Mouse (Mus musculus): ENCODE results near the gene Hist1h2bn. TPM values are rescaled to one million over a fixed set of nuclear protein-coding genes. Genes with fewer than 3 reads are reported as not detected.
"Not testable (repeated sequence)": the region's sequence is repeated elsewhere in the genome, so short reads cannot be mapped to it uniquely, and the experiment has no call there.

The Hist1h2bn gene
- polyA plus RNA-seq, 1 experiment from 2014 or later, result 2.0 TPM

DNA sequence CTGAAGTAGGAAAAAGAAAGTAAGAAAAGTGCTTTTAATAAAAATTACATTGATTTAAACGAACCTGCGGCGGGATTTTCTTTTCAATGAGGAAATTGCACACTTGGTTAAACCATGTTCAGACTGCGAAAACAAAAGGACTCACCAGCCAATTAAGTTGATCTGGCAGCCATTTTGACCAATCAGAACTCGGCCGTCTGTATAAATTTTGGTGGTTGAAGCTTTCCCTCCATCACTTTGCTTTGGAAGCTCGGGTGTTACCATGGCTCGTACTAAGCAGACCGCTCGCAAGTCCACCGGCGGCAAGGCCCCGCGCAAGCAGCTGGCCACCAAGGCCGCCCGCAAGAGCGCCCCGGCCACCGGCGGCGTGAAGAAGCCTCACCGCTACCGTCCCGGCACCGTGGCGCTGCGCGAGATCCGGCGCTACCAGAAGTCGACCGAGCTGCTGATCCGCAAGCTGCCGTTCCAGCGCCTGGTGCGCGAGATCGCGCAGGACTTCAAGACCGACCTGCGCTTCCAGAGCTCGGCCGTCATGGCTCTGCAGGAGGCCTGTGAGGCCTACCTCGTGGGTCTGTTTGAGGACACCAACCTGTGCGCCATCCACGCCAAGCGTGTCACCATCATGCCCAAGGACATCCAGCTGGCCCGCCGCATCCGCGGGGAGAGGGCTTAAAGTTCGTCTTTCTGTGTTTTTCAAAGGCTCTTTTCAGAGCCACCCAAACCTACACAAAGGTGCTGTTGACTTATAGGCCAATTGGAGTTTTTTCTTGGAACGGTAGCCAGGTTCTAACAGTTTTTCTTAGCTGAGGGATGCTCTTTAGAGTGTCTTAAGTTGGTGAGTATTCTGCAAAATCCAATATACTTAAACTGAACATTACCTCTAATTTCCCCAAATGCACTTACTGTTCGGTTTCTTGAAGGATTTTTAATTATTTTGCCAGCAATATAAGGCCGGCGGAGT is 36.2 kb upstream of the Hist1h2bn start, which contains the start of gene Hist1h3h:
Gene Hist1h3h, plus strand, starts transcription at position 263 of the 961 bp plus-strand sequence.
- H3K36me3 ChIP-seq; H3K9me3 ChIP-seq (replicated peaks); H3K27me3 ChIP-seq: not testable (repeated sequence)
- H3K27ac ChIP-seq, result peak within 1 kb of the TSS; percentile 91
- H3K9ac ChIP-seq, result peak within 1 kb of the TSS; percentile 63
- H3K4me3 ChIP-seq, result peak within 1 kb of the TSS; percentile 49
- WGBS, result 1% methylated on average over 29 of the region's 56 CpGs
- peak; percentile 41; the same call in 1 of the 2 replicates for ATAC-seq (replicated peaks; ENCODE audit: insufficient number of reproducible peaks, insufficient read depth, low FRiP score, low read depth)
- H3K4me2 ChIP-seq, result peak within 1 kb of the TSS; percentile 83
- H3K4me1 ChIP-seq (replicated peaks), result peaks cover 33% of the 10 kb centered on the region

DNA sequence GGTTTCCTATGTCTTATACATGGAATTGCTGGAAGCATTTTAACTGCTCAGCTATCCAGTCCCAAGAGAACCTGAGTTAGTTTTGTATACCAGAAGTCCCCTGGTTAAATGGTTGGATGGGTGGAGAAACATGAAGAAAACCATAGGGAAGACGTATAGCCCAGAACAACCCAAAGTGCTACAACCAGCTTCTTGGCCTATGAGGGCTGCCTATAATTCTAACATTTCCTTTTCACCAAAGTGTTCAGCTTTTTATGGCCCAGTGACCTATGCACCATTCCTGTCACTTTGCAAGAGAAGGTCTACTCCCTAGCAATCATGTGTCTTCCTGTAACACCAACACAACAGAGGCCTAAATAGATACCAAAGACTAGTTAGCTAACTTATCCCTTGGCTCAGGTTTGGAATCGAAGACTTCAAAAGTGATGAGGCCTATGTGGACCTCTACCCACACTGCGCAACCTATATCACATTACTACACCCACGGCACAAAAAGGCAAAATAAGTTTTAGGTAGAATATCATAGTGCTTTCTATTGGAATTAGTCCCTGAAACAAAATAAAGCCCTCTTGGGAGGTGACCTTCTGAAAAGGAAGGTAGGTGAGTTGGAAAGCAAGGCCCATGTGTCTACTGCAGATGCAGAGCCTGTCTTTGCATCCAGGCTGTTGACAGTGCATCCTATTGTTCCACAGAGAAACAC is 35.4 kb upstream of the Hist1h2bn start:
- Histone ChIP-seq H3K9me3 (replicated peaks) (no peaks in the 10 kb centered on the region), H3K27me3 (no peaks in the 10 kb centered on the region), H3K4me1 (replicated peaks) (peaks cover 34% of the 10 kb centered on the region), H3K36me3 (no peaks in the 10 kb centered on the region), H3K4me3 (peak overlapping the region; percentile 49), H3K9ac (peak overlapping the region; percentile 52), H3K4me2 (peak overlapping the region; percentile 83), H3K27ac (peak overlapping the region; percentile 63)
- ATAC-seq (replicated peaks; ENCODE audit: insufficient number of reproducible peaks, insufficient read depth, low FRiP score, low read depth), result no peak
- WGBS, result 66% methylated on average over 4 of the region's 4 CpGs

DNA sequence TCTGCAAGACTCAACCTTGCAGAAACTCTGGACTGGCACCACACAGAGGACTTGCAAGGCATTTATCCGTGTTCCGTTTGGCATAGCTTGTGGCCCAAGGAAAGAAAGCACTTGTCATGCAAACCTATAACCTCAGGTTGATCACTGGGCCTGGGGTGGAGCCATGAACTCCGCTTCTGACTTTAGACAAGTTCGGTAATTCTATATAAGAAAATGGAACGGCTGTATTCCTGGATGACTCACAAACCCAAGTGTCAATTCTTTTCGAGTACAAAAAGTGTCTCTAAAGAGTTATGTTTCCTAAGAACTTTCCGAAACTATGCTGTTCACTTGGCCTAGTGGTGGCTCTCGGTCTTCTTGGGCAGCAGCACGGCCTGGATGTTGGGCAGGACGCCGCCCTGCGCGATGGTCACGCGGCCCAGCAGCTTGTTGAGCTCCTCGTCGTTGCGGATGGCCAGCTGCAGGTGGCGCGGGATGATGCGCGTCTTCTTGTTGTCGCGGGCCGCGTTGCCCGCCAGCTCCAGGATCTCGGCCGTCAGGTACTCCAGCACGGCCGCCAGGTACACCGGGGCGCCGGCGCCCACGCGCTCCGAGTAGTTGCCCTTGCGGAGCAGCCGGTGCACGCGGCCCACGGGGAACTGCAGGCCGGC is 32.7 kb upstream of the Hist1h2bn start:
- peaks cover 26% of the 10 kb centered on the region for H3K4me1 ChIP-seq (replicated peaks)
- 0 out of 2 replicates have a peak, but pooled peaks have one; percentile 5 for ATAC-seq (replicated peaks; ENCODE audit: insufficient number of reproducible peaks, insufficient read depth, low FRiP score, low read depth)
- not testable (repeated sequence) for H3K36me3 ChIP-seq; H3K9me3 ChIP-seq (replicated peaks); H3K27me3 ChIP-seq
- peak overlapping the region; percentile 31 for H3K9ac ChIP-seq
- H3K4me3 ChIP-seq, result peak overlapping the region; percentile 51
- peak overlapping the region; percentile 88 for H3K27ac ChIP-seq
- peak overlapping the region; percentile 76 for H3K4me2 ChIP-seq
- WGBS, result 4% methylated on average over 21 of the region's 44 CpGs

DNA sequence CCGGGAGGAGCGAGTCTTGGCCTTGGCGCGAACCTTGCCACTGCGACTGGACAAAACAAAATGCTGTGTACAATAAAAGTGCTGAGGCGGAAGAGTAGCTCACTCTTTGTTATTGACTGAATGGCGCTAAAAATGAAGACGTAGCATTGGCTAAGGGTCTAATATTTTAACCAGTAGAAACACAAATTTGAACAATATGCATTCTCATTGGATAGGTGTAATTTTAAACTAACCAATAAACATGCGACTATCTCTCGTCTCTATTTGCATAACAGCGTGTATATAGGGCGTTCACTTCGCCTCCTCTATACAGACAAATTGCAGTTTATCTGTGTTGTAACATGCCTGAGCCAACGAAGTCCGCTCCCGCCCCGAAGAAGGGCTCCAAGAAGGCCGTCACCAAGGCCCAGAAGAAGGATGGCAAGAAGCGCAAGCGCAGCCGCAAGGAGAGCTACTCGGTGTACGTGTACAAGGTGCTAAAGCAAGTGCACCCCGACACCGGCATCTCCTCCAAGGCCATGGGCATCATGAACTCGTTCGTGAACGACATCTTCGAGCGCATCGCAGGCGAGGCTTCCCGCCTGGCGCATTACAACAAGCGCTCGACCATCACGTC is 32.1 kb upstream of the Hist1h2bn start, which contains the start of gene Hist1h2bm:
Gene Hist1h2bm, plus strand, starts transcription at position 288 of the 616 bp plus-strand sequence.
- peak; percentile 95 for ATAC-seq (replicated peaks; ENCODE audit: insufficient number of reproducible peaks, insufficient read depth, low FRiP score, low read depth)
- H3K9me3 ChIP-seq (replicated peaks); H3K27me3 ChIP-seq; H3K36me3 ChIP-seq: not testable (repeated sequence)
- under 1% methylated on average over 37 of the region's 37 CpGs for WGBS
- H3K4me3 ChIP-seq, result peak within 1 kb of the TSS; percentile 51
- peak within 1 kb of the TSS; percentile 41 for H3K9ac ChIP-seq
- peak within 1 kb of the TSS; percentile 76 for H3K4me2 ChIP-seq
- H3K4me1 ChIP-seq (replicated peaks), result peaks cover 24% of the 10 kb centered on the region
- peak within 1 kb of the TSS; percentile 88 for H3K27ac ChIP-seq

DNA sequence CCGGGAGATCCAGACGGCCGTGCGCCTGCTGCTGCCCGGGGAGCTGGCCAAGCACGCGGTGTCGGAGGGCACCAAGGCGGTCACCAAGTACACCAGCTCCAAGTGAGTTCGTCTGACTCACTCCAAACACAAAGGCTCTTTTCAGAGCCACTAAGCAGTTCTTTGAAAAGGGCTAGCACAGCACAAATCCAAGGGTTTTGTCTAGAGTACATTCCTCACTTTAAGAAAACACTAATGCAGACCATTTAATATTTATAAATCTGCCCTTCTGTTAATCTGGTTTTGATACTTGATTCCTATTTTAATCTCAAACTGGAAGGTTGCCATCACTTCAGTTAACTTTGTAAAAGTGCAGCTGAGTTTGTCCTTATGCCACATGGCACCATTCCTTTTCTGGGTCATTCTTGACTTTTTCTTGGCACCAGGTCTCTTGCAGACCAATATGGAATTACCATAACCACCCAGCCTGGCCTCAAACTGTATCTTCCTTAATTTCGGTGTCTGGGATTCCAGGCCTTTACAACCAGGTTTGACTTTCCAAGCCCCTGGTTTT is 31.5 kb upstream of the Hist1h2bn start:
- peak overlapping the region; percentile 88 for H3K27ac ChIP-seq
- ATAC-seq (replicated peaks; ENCODE audit: insufficient number of reproducible peaks, insufficient read depth, low FRiP score, low read depth), result no peak
- H3K9ac ChIP-seq, result peak overlapping the region; percentile 41

DNA sequence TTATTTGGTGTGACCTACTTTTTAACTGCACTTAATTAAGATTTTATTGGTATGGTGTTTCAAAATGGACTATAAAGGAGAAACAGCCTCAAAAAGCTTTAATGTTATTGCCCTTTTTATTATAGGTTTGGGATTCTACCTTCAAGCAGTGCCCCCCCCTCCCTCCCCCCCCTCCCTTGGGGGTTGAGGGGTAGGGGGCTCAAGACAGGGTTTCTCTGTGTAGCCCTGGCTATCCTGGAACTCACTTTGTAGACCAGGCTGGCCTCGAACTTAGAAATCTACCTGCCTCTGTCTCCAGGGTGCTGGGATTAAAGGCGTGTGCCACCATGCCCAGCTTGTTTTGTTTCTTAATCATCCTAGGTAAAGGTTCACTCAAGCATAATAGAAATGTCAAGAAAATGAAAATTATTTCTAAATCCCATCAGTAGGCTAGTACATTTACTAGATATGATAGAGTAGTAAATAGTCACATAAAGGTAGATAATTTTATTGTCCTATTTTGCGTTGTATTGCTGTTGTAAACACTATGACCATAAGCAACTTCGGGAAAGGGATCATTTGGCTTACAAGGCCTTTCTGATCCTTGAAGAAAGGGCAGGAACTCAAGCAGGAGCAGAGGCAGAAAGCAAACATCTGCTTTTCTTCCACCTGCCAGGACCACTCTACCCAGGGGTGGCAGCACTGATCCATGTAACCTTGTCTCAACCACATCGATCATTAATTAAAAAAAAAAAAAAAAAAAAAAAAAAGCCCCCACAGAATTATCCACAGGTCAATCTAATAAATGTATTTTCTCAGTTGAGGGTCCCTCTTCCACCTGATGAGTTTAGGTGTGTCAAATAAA is 30.7 kb upstream of the Hist1h2bn start:
- Histone ChIP-seq H3K4me1 (replicated peaks) (peaks cover 17% of the 10 kb centered on the region), H3K4me2 (peak overlapping the region; percentile 76; the same call in 1 of the 2 replicates), H3K27ac (peak overlapping the region; percentile 88; the same call in 1 of the 2 replicates), H3K4me3 (no peak overlapping the region), H3K9ac (no peak overlapping the region), H3K9me3 (replicated peaks) (no peaks in the 10 kb centered on the region), H3K27me3 (no peaks in the 10 kb centered on the region), H3K36me3 (no peaks in the 10 kb centered on the region)
- no peak for ATAC-seq (replicated peaks; ENCODE audit: insufficient number of reproducible peaks, insufficient read depth, low FRiP score, low read depth)
- WGBS, result 47% methylated on average over 5 of the region's 5 CpGs

More for the DNA sequence above, 31.5 kb upstream of the Hist1h2bn start:
- no peaks in the 10 kb centered on the region for H3K36me3 ChIP-seq
- peak overlapping the region; percentile 51 for H3K4me3 ChIP-seq
- H3K27me3 ChIP-seq, result no peaks in the 10 kb centered on the region
- 4% methylated on average over 11 of the region's 11 CpGs for WGBS
- H3K4me2 ChIP-seq, result peak overlapping the region; percentile 76
- peaks cover 21% of the 10 kb centered on the region for H3K4me1 ChIP-seq (replicated peaks)
- no peaks in the 10 kb centered on the region for H3K9me3 ChIP-seq (replicated peaks)

DNA sequence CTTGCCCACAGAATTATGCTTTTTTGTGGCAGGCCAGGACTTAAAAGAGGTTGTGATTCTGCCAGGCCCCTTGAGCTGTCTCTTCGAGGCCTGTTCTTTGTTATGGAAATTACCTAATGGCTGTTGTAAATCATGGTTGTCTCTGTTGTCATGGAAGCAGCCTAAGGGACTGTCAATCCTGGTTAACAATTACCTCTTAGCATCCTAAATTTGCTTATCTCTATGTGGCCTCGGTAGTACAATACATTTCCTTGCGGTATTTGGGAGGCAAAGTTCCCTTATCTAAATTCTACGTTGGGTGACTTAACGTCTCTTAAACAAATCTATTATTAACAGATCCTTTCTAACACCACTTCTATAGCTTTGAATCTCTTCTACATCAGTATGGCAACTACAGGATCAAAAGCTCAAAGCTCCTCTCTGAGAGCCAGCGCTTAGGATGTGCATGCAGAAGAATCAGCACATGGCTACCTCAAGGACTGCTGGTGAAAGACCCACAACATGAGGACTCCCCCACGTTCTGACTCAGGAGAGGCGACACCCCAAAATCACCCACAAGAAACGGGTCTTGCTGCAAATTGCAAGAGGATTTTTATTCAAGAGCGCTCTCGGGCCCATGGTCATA is 25.9 kb upstream of the Hist1h2bn start:
- Histone ChIP-seq H3K4me1 (replicated peaks) (no peaks in the 10 kb centered on the region), H3K4me2 (no peak overlapping the region), H3K4me3 (no peak overlapping the region), H3K27ac (no peak overlapping the region), H3K9ac (no peak overlapping the region), H3K27me3 (no peaks in the 10 kb centered on the region), H3K9me3 (replicated peaks) (no peaks in the 10 kb centered on the region), H3K36me3 (no peaks in the 10 kb centered on the region)
- 39% methylated on average over 11 of the region's 11 CpGs for WGBS
- ATAC-seq (replicated peaks; ENCODE audit: insufficient number of reproducible peaks, insufficient read depth, low FRiP score, low read depth), result no peak

DNA sequence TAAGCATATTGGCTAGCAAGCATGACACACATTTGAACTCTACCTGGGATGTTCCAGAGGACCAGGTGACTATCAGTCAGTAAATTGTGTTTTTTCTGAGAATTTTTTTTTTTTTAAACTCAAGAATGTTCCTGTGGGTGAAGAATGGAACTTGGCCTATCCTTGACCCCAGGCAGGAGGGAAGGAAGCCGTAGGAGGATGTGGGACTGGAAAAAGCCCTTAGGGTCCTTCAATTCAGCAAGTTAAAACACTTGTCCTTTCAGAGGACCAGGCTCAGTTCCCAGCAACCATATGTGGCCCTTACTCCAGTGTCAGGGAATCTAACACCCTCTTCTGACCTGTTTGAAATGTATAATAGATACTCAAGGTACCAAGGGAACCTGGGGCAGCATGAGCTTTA is 24.4 kb upstream of the Hist1h2bn start:
- H3K9me3 ChIP-seq (replicated peaks), result no peaks in the 10 kb centered on the region
- no peak for ATAC-seq (replicated peaks; ENCODE audit: insufficient number of reproducible peaks, insufficient read depth, low FRiP score, low read depth)
- no peak overlapping the region for H3K27ac ChIP-seq
- peaks cover 7% of the 10 kb centered on the region; the same call in 1 of the 2 replicates for H3K4me1 ChIP-seq (replicated peaks)
- H3K36me3 ChIP-seq, result no peaks in the 10 kb centered on the region
- H3K4me2 ChIP-seq, result no peak overlapping the region
- 51% methylated on average over 1 of the region's 1 CpGs for WGBS
- H3K27me3 ChIP-seq, result no peaks in the 10 kb centered on the region
- no peak overlapping the region for H3K9ac ChIP-seq
- no peak overlapping the region for H3K4me3 ChIP-seq

DNA sequence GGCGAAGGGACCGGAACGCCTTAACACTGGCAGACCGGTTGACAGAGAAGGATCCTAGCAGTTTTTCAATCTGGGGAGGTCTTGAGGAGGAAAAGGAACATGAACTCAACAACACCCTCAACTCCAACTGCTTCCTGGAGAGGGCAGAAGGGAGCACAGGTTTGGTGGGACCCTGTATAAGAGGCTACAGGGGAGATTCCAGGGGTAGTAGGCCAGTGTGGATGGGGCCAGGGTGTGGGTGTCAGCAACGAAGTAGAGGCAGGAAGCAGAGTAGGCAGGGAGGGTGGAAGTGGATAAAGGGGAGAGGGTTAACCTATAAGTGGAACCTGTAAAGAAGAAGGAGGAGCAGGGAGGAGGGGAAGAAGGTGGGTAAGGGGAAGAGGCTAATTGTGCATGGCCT is 20.5 kb upstream of the Hist1h2bn start:
- no peak overlapping the region for H3K9ac ChIP-seq
- no peak overlapping the region for H3K27ac ChIP-seq
- H3K36me3 ChIP-seq, result no peaks in the 10 kb centered on the region
- no peak overlapping the region for H3K4me2 ChIP-seq
- ATAC-seq (replicated peaks; ENCODE audit: insufficient number of reproducible peaks, insufficient read depth, low FRiP score, low read depth), result no peak
- H3K4me1 ChIP-seq (replicated peaks), result peaks cover 10% of the 10 kb centered on the region
- H3K9me3 ChIP-seq (replicated peaks), result no peaks in the 10 kb centered on the region
- WGBS, result 71% methylated on average over 5 of the region's 5 CpGs
- no peak overlapping the region for H3K4me3 ChIP-seq
- no peaks in the 10 kb centered on the region for H3K27me3 ChIP-seq

Measured in heart, embryonic 15.5 days (tissue).